Mouse (Mus musculus) CD8-positive naive resting alpha-beta T cell, adult 2 months (primary cell): Measurements from ENCODE around the gene Thap2.

Source experiments
- DNase-seq, 2 experiments: peaks; one replicate each; pipeline ENCODE4 v3.0.0; 2022; ENCODE audit warnings: low read depth in 2 of 2, low spot score in 2 of 2

Thap2 gene

GRCm38 (mm10) chr10:115384221-115385017 is at the start of gene Thap2, which contains the start of gene Zfc3h1:
Gene Thap2 (minus strand): TSS chr10:115384443.
Gene Zfc3h1 (plus strand): TSS chr10:115384959.
- DNase-seq, result peak; percentile 95 to 97

GRCm38 (mm10) chr10:115425351-115425750 is 41.1 kb upstream of the Thap2 start:
- no peak for DNase-seq

- DNase-seq, result no peak
Measured at GRCm38 (mm10) chr10:115421976-115422375, 37.7 kb upstream of the Thap2 start.

GRCm38 (mm10) chr10:115414056-115414455 is 29.8 kb upstream of the Thap2 start:
- DNase-seq, result no peak

GRCm38 (mm10) chr10:115413496-115413895 is 29.3 kb upstream of the Thap2 start:
- DNase-seq, result no peak

- peak; percentile 15 to 55 for DNase-seq
Measured at GRCm38 (mm10) chr10:115406393-115406792, 22.1 kb upstream of the Thap2 start.

- DNase-seq, result no peak
Measured at GRCm38 (mm10) chr10:115391896-115392295, 7.7 kb upstream of the Thap2 start.

- DNase-seq, result no peak
Measured at GRCm38 (mm10) chr10:115391076-115391475, 6.8 kb upstream of the Thap2 start.

- DNase-seq, result no peak
Measured at GRCm38 (mm10) chr10:115387891-115388290, 3.6 kb upstream of the Thap2 start.

GRCm38 (mm10) chr10:115385018-115386002 is 1.1 kb upstream of the Thap2 start:
- peak; percentile 51 to 55 for DNase-seq

GRCm38 (mm10) chr10:115383644-115384220 is 511 bp downstream of the Thap2 start:
- DNase-seq, result no peak

- DNase-seq, result no peak
Measured at GRCm38 (mm10) chr10:115382846-115383643, 1.2 kb downstream of the Thap2 start.

GRCm38 (mm10) chr10:115381506-115382084 is 2.6 kb downstream of the Thap2 start:
- DNase-seq, result no peak

GRCm38 (mm10) chr10:115363151-115363550 is 21.1 kb downstream of the Thap2 start:
- peak; percentile 17 to 27 for DNase-seq

- DNase-seq, result no peak
Measured at GRCm38 (mm10) chr10:115362623-115362964, 21.6 kb downstream of the Thap2 start.

- DNase-seq, result peak; percentile 93
Measured at GRCm38 (mm10) chr10:115361840-115362622, 22.2 kb downstream of the Thap2 start, which contains the start of gene Tmem19. Gene Tmem19 (minus strand): TSS chr10:115362501.

- no peak for DNase-seq
Measured at GRCm38 (mm10) chr10:115359066-115359465, 25.2 kb downstream of the Thap2 start.

GRCm38 (mm10) chr10:115358216-115358919 is 25.9 kb downstream of the Thap2 start:
- no peak for DNase-seq

GRCm38 (mm10) chr10:115356106-115356505 is 28.1 kb downstream of the Thap2 start:
- DNase-seq, result no peak
